Mouse (Mus musculus): ENCODE data around the gene Ptk7.

GRCm38 (mm10) chr17:46588173-46588572 lies 41.1 kb downstream of the Ptk7 start:
- TF ChIP-seq CTCF (conservative IDR thresholded peaks at IDR 0.05; ENCODE audit: low read length) (no peak), NANOG (IDR thresholded peaks at IDR 0.05; ENCODE audit: borderline replicate concordance, low read length) (no peak), POU5F1 (IDR thresholded peaks at IDR 0.05; ENCODE audit: borderline replicate concordance, low read length) (no peak)
